Mouse (Mus musculus): ENCODE results near the gene Ube2o.
"Not testable (repeated sequence)": the region's sequence is repeated elsewhere in the genome, so short reads cannot be mapped to it uniquely, and the experiment has no call there.

The Ube2o gene

DNA sequence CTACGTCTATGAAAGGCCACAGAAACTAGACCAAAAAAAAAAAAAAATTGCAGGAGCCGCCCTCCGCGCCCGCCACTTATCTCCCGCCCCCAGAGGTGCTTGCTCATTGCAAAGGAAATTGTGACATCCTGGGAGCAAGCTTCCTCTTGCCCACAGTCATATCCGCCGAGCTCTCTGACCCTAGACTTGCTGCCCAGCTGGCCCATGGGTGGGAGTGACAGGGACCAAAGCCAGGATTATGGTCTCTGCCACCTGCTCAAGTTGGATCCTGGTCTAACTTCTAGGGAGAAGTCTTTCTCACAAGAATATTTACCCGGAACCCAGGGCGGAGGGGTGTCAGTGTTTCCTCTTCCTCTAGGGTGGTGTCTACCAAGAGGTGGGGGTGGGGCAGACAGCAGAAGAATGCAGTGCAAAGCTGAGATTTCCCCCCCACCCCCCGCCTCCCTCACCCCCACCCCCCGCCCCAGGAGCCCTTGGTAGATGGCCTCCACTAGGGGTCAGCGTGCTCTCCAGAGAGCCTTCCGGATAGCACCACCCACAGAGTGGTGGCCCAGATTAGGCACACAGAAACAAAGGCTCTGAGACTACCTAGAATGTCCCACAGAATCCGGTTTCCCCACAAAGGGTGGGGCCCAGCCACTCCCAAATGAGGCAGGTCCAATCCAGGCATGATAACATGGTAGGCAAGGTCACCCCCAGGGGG lies 34.6 kb upstream of the Ube2o start:
- DNase-seq (ENCODE audit: low read depth, low spot score) = peak; percentile 35

DNA sequence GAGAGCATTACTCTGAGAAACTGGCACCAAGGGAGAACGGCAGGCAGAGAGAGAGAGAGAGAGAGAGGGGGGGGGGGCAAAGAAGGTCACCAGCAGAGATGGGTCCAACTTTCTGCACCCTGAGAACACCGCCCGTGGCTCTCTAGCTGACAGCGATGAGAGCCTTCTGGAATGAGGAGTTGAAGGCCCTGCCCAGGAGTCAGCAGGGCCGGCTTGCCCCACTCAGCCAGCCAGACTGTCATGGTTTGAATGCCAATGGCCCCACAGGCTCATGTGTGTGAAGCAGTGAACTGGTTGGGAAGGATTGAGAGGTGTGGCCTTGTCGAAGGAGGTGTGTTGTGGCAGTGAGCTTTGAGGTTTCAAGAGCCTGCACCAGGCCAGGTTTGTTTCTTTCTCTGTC lies 32.0 kb upstream of the Ube2o start:
- no peak for DNase-seq (ENCODE audit: low read depth, low spot score)

DNA sequence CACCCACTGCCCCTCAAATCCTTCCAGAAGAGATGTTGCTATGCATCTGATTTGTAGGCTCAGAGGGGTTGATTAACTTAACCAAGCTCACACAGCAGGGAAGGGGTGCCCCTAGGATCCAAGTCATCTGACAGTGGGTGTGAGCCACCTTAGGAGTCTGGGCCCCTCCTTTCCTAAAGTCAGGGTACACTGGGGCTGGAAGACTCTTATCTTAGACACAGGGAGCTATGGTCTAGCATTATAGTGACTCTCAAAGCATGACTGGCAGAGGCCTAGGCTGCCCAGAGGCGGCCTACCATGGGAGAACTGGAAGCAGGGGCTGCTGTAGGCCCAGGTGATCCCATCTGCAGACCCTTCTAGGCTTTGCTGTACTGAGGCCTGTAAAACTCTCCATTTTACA lies 31.3 kb upstream of the Ube2o start:
- no peak for DNase-seq (ENCODE audit: low read depth, low spot score)

DNA sequence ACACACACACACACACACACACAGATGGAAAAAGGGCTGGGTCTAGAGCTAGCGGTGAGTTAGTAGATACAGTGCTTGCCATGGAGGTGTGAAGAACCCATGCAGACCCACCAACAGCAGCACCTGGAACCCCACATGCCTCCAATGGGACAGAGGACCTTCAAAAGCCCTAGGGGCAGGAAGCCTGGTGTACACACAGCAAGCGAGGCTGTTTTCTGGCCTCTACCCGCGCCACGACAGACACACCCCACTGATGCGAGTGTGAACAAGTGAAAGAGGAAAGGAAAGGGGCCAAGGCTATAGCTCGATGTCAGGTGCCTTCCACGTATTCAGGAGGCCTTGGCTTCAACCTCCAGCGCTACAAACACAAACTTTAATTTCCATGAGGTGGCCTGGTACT lies 30.6 kb upstream of the Ube2o start:
- no peak for DNase-seq (ENCODE audit: low read depth, low spot score)

DNA sequence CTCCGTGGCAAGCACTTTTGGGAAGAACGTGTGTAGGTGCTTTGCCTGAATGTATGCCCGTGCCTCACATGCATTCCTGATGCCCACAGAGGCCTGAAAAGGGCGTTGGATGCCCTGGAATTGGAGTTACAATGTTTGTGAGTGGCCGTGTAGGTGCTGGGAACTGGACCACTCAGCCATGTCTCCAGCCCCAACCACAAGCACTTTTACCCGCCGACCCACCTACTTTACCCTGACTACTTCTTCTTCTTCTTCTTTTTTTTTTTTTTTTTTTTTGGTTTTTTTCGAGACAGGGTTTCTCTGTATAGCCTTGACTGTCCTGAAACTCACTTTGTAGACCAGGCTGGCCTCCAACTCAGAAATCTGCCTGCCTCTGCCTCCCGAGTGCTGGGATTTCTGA lies 29.9 kb upstream of the Ube2o start:
- DNase-seq (ENCODE audit: low read depth, low spot score) = not testable (repeated sequence)

DNA sequence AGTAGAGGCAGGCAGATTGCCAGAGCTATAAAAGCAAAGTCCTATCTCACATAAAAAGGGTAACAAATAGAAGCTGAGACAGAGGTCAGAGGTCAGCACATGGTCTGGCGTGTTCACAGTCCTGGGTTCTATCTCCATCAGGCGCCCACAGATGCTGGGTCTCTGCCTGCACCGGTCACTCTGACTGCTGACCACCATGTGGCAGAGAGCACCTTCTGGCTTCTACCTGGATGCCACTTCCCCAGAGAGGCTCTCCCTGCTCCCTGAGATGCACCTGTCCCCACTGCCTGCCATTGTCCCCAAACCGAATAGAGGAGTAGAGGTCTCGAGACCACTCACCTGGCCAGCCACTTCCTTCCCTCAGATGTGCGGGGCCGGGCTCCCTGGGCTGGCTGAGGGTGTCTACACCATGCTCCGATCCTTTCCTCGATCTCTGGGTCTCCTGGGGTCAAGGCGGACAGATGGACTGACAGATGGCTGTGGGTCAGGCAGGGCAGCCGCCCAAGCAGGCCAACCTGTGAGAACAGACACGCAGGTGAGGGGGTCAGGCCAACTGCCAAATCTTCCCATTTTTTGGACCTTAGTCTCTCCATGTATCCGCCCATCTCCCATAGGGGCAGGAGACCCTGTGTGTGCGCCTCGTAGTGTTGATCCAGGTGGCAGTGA lies 28.9 kb upstream of the Ube2o start:
- DNase-seq (ENCODE audit: low read depth, low spot score) = no peak

DNA sequence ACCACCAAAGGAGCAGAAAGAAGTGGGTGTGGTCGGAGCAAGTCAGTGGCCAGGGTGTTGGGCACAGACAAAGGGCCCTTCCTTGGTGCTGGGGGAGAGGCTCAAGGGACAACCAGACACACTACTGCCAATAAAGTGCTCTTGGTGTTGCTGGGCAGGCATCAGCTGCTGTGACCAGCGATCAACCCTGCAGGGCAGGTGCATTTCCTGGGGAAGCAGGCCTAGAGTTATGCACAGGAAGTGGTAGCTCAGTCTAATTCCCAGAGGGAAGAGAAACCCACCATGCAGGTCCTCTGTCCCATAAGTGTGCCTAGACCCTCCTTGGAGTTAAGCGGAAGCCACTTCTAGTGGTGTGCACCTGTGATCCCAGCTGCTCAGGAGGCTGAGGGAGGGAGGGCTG lies 26.5 kb upstream of the Ube2o start:
- no peak for DNase-seq (ENCODE audit: low read depth, low spot score)

DNA sequence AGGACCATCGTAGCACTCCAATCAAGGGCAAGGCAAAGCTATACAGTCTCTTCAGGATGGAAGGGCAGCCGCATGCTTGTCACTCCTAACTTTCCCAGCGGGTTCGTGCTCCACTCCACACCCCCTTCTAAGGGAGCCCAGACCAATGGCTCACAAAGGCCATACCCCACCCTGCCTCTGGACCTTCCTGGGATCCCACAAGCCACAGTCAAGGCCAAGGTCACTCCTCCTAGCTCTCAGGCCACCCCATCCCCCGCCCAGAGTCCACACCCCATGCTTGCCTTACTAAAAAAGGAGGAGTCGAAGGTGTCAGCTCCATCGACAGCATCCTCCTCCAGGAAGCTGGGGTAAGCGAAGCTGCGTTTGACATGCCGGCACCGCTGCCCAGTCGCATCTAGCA lies 22.9 kb upstream of the Ube2o start:
- DNase-seq (ENCODE audit: low read depth, low spot score) = no peak

DNA sequence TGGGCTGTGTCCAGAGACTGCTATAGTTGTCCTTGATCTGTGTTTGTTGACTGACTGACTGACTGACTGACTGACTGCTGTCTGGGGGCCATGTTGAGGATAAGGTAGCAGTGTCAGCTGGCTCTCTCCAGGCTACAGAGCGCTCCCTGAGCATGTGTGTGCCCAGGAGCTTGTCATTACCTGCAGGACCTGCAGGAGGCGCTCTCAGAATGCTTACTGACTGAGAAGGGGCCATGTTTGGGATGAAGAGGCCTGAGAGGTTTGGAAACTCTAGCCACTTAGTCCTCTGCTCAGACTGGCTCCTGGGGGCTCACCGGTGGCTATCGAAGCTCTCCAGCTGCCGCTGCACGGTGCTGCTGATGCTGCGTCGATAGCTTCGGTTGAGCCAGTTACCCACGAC lies 22.1 kb upstream of the Ube2o start:
- peak; percentile 44 for DNase-seq (ENCODE audit: low read depth, low spot score)

DNA sequence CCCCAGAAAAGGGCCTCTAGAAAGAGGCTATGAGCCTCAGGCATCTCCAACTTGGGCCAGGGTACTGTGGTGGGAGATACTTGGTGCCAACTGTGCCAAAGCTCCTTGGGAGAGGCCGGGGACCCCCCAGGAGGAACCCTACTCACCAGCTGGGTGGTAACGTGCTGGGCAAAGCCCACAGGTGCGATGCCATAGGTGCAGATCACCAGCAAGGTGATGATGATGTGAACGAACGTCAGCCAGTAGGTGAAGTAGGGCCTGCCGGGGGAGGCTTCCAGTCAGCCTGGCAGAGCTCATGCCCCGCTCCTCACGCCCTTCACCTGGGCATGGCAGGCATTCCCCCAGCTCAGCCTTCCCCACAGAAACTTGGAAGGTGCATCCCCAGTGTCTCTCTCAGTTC lies 20.8 kb upstream of the Ube2o start:
- no peak for DNase-seq (ENCODE audit: low read depth, low spot score)

DNA sequence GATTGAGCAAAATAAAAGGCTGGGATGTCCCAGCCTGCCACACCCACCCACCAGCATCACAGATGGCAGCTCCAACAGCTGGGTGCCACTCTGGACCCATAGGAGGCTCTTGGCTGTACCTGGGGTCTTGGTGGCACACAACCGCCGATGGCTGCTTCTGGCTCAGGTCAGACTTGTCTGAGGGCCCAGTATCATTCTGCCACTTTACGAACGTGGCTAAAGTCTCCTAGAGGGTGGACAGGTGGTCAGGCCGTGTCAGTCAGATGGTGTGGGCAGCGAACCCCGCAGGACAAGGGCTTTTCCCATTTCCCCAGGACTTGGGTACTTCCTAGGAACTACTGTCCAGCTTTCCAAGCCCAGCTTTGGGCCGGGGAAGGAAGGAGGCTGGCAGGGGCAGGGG lies 19.9 kb upstream of the Ube2o start:
- DNase-seq (ENCODE audit: low read depth, low spot score) = no peak

DNA sequence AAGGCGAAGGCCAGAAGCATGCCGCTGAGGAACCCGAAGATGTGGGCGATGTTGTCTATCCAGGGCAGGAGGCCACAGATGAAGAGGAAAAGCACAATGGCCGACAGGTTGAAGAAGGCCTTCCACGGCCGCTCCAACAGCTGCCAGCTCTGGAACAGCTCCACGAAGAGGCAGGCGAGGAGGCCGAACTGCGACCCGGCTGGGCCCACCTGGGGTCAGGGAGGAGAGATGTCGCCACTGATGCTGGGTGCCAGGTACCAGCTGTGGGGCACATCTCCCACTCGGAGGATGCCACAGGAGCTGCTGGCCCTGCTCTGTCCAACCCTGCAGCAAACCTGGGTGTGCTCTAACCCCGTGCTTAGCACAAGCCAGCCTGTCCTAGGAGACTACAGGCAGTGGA lies 18.0 kb upstream of the Ube2o start:
- DNase-seq (ENCODE audit: low read depth, low spot score) = no peak

DNA sequence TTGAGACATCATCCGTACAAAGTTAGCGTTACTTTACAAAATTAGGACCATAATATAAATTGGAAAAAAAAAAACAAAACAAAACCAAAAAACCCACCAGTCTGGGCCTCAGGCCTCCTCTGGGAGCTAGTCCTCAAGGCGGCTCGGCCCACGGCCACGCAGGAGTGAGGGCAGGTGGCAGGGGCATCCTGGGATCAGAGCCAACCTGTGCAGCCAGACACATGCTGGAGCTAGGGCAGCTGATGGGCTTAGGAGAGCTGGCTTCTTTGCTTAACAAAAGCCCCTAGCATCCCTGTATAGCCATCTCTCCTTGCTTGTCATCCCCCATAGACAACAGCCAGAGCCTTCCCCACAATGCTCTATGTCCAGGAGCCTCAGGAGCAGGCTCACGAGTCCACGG lies 16.9 kb upstream of the Ube2o start:
- no peak for DNase-seq (ENCODE audit: low read depth, low spot score)

DNA sequence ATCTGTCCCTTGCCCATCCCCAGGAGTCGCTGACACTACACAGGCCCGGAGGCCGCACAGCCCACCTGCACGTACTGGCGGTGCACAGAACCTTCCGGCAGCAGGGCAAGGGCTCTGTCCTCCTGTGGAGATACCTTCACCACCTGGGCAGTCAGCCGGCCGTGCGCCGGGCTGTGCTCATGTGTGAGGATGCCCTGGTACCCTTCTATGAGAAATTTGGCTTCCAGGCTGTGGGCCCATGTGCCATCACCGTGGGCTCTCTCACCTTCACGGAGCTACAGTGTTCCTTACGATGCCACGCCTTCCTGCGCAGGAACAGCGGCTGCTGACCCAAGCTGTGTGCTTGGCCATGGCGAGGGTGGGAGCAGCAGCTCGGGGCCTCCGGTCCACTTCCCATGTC lies 15.5 kb upstream of the Ube2o start:
- DNase-seq (ENCODE audit: low read depth, low spot score) = no peak

DNA sequence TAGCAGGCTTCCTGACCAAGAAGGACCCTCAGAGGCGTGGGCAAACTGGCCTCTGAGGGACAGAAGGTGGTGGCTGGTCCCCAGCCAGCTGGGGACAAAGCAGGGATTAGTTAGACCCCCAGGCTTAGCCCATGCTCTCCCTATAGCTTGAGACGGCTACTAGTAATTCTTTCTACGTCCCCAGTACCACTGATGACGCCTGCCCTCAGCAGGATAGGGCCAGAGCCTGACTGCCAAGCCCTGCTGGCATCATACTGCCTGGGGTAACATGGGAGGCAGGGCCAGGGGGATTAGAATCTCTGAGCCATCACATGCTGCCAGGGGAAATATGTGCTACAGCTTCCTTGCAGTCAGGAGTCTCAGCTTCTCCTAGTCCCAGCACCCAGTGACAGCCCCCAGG lies 12.1 kb upstream of the Ube2o start:
- no peak for DNase-seq (ENCODE audit: low read depth, low spot score)

DNA sequence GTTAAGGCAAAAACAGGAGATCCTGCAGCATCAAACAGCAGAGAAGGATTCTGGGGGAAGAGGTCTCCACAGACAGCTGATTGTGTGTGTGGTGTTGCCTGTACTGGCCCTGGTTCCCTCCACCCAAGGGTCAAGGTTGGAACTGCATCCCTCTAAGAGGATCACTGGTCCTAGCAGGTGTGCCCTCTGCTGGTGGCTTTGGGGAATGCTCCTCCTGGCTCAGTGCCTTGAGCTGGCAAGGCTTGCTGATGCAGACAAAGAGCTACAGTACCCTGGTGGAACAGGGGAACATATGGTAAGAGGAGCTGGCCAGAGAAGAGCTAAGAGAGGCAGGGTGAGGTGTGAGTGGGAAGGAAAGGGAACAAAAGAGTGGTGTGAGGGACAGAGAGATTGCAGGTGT lies 11.2 kb upstream of the Ube2o start:
- DNase-seq (ENCODE audit: low read depth, low spot score) = peak; percentile 88

DNA sequence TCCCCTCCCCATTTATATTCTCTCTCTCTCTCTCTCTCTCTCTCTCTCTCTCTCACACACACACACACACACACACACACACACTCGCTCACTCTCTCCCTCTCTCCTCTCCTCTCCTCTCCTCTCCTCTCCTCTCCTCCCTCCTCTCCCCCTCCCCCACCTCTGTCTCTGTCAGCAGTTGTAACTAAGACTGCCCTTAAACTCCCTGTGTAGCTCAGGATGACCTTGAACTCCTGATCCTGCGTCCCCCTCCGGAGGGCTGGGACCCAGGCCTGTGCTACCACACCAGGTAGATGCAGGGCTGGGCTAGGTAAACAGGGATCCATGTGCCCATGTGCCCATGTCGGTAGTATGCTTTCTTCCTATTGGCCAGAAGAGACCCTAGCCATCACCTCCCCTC lies 10.4 kb upstream of the Ube2o start:
- no peak for DNase-seq (ENCODE audit: low read depth, low spot score)

DNA sequence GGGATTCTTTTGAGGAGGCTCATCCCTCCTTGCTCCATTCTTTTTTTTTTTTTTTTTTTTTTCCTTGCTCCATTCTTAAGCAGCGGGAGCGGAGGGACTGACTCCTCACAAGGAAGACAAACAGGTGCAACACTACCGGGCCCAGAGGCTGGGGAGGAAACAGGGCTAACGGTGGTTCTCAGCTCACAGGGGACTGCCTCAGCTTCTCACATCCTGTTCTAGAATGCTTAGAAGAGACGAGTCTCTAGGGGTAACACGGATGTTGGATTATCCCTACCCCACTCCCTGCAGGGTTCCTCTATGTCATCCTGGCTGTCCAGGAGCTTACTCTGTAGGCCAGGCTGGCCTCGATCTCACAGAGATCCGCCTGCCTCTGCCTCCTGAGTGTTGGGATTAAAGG lies 8.3 kb upstream of the Ube2o start:
- DNase-seq (ENCODE audit: low read depth, low spot score) = no peak

DNA sequence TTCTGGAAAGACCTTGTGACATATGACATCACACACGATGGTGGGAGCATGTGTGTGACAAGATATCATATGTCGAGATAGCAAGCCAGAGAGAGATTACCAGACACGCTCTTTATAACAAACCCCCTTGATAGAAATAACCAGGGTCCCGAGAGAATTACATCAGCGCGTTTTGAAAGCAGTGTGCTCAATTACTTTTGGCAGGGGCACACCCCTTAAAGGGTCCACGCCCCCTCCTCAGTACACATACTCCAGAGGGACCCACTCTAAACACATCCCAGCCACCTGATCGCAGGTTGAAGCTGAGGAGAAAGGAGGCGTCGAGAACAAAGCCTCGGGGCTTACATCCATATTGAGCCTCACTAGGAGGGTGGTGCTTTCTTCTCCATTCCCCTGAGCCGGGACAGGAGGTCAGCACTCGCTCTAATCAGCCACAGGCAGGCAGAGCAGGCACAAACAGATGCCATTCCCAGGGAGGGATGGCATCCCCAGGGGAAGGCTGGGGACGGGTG lies 7.8 kb upstream of the Ube2o start:
- no peak for DNase-seq (ENCODE audit: low read depth, low spot score)

DNA sequence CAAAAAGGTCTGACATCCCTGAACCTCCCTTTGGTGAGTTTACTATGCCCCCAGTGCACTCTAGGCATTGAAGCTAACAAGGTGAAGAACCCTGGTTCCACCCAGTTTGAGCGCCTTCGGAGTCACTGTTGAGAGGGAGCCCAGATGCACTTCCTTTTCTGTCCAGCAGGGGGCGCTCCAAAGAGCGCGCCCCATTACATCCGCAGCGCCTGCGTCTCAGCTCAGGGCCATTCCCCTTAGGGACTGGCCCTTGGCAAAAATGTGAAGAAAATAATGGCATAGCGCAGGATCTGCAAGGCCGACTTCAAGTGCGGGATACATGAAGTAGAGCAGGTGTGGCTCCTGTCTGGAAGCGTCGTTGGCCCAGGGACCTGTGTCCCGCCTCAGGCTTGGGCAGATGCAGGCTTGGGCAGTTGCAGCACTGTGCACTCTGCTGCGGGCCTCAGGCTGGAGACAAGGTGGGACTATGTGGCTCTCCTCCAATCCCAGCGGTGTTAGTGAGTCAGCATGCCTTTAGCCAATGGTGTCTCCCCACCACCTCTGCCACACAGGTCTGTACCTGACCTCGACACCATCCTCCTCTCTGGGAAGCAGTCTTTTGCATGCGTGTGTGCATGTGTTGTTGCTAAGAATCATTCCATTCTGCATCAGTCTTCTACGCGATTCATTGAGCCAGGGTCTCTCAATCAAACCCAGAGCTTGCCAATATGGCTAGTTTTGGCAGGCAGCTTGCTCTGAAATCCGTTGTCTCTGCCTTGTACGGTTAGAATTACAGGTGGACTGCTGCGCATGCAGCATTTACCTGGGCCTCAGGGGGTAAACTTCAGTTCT lies 5.8 kb upstream of the Ube2o start:
- peak; percentile 77 for DNase-seq (ENCODE audit: low read depth, low spot score)

DNA sequence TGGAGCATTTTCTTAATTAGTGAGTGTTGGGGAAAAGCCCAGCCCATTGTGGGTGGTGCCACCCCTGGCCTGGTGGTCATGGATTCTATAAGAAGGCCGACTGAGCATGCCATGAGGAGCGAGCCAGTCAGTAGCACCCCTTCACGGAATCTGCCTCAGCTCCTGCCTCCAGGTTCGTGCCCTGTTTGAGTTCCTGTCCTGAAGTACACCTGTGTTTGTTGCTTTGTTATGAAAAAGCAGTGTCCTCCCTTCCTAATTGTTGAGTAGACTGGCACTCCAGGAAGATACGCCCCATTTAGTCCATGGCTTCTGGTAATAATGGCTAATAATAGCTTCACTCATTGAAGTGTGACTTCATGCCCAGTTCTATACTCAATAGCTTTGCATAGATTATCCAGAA lies 5.1 kb upstream of the Ube2o start, which contains the start of gene Aanat:
TSS of gene Aanat (plus strand) at position 123 of the 400 bp plus-strand sequence.
- no peak for DNase-seq (ENCODE audit: low read depth, low spot score)

DNA sequence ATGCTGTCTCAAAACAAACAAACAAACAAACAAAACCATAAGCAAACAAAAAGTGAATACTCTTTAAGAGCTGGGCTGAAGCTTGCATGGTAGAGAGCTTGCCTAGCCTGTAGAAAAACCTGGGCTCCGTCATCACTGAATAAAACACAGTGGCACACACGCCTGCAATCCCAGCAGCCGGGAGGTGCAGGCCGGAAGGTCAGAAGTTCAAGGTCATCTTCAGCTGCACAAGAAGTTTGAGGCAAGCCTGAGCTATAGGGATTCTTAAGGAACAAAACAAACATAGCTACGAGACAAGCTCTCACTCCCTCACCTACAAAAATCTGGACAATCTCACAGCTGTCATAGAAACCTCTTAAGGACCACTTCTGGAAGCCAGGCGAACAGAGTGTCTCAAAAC lies 4.4 kb upstream of the Ube2o start:
- DNase-seq (ENCODE audit: low read depth, low spot score) = no peak
